Mouse (Mus musculus): Measurements from ENCODE around the gene Hsd11b2.

Gene Hsd11b2

DNA sequence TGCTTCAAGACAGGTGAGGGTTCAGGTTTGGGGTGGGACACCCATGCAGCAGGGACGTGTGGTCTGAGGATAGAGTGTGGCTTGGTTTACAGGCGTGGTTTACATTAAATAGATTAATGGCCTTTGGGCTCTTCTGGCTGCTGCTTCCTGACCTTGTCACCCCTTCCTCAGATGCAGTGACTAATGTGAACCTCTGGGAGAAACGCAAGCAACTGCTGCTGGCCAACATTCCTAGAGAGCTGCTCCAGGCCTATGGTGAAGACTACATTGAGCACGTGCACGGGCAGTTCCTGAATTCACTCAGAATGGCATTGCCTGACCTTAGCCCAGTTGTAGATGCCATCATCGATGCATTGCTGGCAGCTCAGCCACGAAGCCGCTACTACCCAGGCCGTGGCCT is 4.3 kb downstream of the Hsd11b2 start:
- DNase-seq (ENCODE audit: low read depth, low spot score) = no peak

DNA sequence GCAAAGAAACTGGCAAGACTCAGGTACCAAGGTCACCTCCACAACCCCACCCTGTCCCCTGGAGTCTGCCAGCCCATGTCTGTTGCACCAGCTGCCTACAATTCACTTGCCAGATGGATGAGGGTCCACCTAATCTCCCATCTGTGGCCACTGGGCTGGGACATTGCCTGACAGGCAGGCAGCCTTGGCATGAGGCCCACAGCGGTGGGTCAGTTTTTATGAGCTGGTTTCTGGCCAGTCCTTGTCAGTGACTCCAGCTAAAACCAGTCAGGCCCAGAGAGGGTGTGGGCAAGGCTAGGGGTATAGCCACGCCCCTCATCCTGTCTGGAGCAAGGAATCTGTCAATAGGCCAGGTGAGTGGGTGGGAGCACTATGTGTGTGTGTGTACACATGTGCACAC is 8.6 kb downstream of the Hsd11b2 start:
- no peak for DNase-seq (ENCODE audit: low read depth, low spot score)

- no peak for DNase-seq (ENCODE audit: low read depth, low spot score)
Measured at GRCm38 (mm10) chr8:105528206-105528605, 9.7 kb downstream of the Hsd11b2 start.

DNA sequence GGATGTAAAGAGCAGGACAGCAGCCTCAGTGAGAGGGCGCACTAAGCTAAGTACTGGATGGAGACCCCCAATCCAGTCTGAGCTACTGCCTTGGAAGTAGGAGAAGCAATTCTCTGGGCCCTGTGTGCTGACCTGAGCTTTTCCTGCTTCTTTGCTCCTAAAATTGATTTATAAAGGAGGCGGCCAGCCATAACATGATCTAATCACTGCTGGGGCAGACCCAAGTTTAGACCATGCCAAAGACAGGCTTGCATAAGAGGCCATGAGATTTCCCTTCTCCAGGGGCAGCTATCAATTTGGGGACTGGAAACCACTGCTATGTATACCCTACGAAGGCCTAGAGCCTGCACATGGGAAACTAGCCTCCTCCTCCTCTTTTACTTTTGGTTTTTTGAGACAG is 10.7 kb downstream of the Hsd11b2 start:
- DNase-seq (ENCODE audit: low read depth, low spot score) = no peak

- DNase-seq (ENCODE audit: low read depth, low spot score) = no peak
Measured at GRCm38 (mm10) chr8:105531774-105532173, 13.2 kb downstream of the Hsd11b2 start.

- DNase-seq (ENCODE audit: low read depth, low spot score) = no peak
Measured at GRCm38 (mm10) chr8:105533439-105533838, 14.9 kb downstream of the Hsd11b2 start.

- peak; percentile 65 for DNase-seq (ENCODE audit: low read depth, low spot score)
Measured at GRCm38 (mm10) chr8:105533892-105534329, 15.4 kb downstream of the Hsd11b2 start.

DNA sequence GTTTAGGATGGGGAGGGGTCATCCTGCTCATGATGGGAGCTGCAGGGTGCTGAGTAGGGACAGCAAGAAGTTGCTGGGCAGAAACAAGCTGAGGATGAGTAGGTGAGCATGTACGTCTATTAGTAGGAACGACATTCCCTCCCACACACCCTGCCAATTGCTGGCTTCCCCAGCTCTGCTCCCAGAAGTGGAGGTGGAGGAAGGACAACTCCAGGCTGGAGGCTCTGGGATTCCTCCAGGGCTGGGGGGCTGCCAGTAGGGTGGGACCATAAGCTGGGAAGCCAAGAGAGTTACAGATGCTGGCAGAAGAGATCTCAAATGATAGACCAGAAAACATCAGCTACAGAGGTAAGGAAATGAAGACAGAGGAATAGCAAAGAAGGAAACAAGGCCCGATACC is 18.0 kb downstream of the Hsd11b2 start:
- DNase-seq (ENCODE audit: low read depth, low spot score) = no peak

DNA sequence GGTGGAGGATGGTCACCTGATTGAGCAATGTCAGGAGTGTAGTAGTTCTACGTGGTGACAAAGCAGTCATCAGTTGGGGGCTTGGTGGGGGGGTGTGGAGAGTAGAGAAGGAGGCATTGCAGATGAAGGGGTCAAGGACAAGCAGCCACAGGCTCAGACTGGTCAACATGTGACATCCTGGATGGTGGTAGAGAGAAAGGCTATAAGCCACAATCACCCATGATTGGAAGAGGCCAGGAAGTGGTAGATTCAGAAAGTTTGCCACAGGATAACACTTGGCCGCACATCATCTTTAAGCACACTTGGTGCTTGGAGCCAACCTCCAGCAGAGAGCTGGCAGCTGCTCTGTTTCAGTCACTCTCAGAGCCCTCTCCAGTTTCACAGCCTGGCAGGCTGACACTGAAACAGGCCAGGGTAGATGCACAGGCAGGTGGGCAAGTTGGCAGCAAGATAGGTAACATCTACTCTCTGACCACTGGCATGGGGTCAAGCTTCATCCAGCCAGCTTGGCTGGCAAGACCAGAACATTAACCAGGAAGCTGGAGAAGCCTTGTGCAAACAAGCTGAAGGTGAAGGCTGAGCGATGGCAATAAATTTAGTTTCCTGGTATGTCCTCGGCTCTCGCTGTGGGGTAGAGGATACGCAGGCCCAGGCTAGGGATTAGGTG is 18.6 kb downstream of the Hsd11b2 start:
- no peak for DNase-seq (ENCODE audit: low read depth, low spot score)

- DNase-seq (ENCODE audit: low read depth, low spot score) = no peak
Measured at GRCm38 (mm10) chr8:105538940-105539339, 20.4 kb downstream of the Hsd11b2 start.

DNA sequence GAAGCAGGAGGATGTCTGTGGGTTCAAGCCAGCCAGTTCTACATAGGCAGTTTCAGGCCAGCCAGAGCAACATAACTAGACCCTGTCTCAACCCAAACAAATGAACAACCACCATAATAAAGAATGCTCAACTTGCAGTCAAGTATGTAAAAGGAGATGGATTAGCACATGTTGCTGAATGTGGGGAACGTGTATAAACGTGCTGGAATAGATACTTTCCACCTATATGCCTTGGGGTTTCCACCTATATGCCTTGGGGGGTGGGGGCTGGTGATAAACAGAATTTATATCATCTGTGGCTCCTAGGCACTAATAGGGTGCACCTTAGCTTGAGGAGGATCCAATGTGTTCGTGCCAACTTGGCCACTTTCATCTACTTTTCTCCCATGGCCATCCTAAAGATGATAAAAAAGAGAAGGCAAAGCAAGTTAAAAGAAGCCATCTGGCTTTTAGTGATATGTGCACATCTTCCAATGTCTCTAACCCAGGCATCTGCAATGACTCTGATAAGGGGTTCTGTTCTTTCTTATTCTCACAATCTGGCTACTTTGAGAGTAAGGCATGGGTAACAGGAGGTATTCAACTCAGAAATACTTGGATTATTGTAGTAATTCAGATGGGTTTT is 23.6 kb downstream of the Hsd11b2 start:
- DNase-seq (ENCODE audit: low read depth, low spot score) = no peak

- DNase-seq (ENCODE audit: low read depth, low spot score) = no peak
Measured at GRCm38 (mm10) chr8:105542808-105543207, 24.3 kb downstream of the Hsd11b2 start.

GRCm38 (mm10) chr8:105543703-105544102 is 25.1 kb downstream of the Hsd11b2 start:
- no peak for DNase-seq (ENCODE audit: low read depth, low spot score)

GRCm38 (mm10) chr8:105544544-105545205 is 26.1 kb downstream of the Hsd11b2 start:
- no peak for DNase-seq (ENCODE audit: low read depth, low spot score)

GRCm38 (mm10) chr8:105545249-105545648 is 26.7 kb downstream of the Hsd11b2 start:
- DNase-seq (ENCODE audit: low read depth, low spot score) = no peak

DNA sequence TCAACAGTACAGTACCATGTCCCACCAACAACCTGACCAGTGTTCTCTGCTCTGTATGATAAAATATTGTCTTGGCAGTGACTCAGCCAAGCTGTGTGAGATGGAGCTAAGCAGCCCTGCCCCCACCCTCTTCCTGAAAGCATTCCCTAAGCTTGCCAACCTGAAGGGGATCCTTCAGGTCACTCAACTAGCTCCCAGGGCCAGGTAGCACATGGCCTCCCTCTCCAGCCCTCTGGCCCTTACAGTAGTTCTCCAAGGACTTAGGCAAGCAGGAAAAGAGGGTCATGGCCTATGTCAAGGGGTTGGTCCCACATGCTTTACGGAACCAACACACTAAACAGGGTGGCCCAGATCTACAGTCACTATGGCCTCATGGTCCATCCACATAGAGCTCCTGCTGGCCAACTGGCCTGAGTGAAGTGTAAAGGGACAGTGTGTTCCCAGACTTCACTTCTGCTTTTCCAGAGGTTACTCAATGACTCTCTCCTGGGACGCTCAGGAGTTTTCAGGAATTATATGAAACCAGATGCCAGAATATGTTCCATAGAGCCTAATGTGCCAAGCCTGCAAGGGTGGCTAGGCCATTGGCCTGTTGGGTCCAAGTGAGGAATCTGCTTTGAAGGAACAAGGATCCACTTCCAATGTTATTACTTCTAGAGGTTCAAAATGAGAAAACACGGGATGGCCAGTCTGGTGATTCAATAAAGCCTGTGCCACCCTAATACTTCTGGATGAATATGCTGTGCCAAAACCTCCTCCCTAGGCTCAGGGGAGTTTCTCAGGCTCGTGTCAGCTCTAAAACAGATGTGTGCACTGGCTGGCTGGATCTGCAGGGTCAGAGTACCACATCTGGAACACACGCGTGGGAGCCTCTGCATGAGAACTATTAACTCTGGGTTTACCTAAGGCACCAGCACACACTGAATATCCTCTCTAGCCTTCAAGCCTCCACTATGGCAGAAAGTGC is 28.1 kb downstream of the Hsd11b2 start:
- no peak for DNase-seq (ENCODE audit: low read depth, low spot score)

DNA sequence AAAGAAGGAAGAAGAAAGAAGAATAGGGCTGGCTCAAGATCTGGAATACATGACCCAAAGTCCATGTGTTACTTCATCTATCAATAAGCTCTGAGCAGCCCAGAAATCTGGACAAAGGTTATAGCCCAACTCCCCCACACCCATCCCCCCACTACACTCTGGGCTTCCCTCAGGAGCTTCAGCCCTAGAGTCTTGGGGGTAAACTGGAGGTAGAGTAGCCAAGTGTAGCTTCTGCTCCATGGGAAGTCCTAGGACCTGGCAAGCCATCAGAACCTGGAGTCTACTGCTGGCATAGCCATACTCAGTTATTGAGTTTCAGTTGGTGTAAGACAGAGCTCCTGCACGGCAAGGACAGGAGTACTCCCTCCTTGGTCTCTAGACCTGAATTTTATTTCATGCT is 31.0 kb downstream of the Hsd11b2 start:
- DNase-seq (ENCODE audit: low read depth, low spot score) = no peak

- no peak for DNase-seq (ENCODE audit: low read depth, low spot score)
Measured at GRCm38 (mm10) chr8:105550083-105550482, 31.5 kb downstream of the Hsd11b2 start.

- no peak for DNase-seq (ENCODE audit: low read depth, low spot score)
Measured at GRCm38 (mm10) chr8:105552032-105552431, 33.5 kb downstream of the Hsd11b2 start.

DNA sequence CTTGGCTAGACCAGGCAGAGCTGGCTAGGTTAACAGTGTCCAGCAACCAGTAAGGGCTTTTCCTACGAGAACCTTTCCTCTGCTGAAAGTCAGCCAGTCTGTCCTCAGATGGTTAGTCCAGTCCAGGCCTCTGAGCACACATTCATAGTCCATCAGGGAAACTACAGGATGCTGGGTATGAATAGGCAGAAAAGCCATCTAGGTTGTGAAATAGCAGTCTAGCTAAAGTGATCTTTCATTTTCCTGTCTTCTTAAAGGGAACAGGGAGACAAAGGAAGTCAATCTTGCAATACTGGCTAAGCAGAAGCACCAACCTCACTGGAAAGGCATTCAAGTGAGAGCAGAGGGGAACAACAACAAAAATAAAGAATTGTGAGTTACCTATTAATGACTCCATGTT is 34.3 kb downstream of the Hsd11b2 start:
- DNase-seq (ENCODE audit: low read depth, low spot score) = no peak

DNA sequence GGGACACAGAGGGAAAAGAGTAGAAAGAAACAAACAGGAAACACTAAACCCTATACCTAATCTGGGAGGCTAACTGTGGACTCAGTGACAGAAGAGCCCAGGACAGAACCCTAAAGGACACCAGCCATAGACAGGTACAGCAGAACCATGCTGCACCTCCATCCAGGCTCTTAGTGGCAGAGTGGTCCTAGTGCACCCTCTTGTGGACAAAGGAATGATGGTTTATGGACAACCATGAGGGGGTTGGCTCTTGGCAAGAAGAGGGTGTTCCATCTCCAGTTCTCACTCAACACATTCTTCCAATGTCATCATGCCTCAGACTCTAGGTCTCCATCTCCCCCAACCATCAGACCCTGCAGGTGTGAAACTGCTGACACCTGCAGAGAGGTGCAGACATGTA is 35.5 kb downstream of the Hsd11b2 start:
- peak; percentile 59 for DNase-seq (ENCODE audit: low read depth, low spot score)

DNA sequence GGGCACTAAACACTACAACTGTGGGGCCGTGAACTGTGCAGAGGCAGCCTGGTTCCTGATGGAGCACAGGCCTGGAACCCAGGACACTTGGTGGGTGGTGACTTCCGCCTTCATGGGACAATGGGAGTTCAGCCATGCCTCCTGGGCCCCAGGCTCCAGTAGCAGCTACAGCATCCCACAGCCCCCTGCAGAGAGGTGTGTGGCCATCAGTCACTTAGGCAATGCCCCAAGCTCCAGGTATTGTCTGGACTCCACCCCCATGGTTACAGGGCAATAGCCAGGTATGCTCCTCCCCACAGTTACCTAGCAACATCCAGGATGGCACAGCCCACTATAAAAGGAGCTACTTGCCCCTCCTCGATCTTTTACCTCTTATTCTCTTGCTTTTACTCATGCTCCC is 36.7 kb downstream of the Hsd11b2 start:
- no peak for DNase-seq (ENCODE audit: low read depth, low spot score)

Data from retina, postnatal 7 days (tissue).